Mouse (Mus musculus): ENCODE measurements around the gene Gorasp2.

Gorasp2 gene

GRCm38 (mm10) chr2:70660887-70661714 lies at the start of gene Gorasp2:
Gorasp2 (plus strand) TSS chr2:70661576.
- DNase-seq, result peak; percentile 98

GRCm38 (mm10) chr2:70614745-70615351 lies 46.5 kb upstream of the Gorasp2 start:
- no peak for DNase-seq

- DNase-seq, result no peak
These were observed 45.3 kb upstream of the Gorasp2 start for GRCm38 (mm10) chr2:70616076-70616475.

GRCm38 (mm10) chr2:70616617-70617016 lies 44.8 kb upstream of the Gorasp2 start:
- no peak for DNase-seq

- no peak for DNase-seq
These were observed 42.0 kb upstream of the Gorasp2 start for GRCm38 (mm10) chr2:70619232-70619835.

GRCm38 (mm10) chr2:70620225-70620624 lies 41.2 kb upstream of the Gorasp2 start:
- DNase-seq, result peak; percentile 73

GRCm38 (mm10) chr2:70622244-70622643 lies 39.1 kb upstream of the Gorasp2 start:
- DNase-seq, result no peak

GRCm38 (mm10) chr2:70625761-70626160 lies 35.6 kb upstream of the Gorasp2 start:
- DNase-seq, result no peak

GRCm38 (mm10) chr2:70628397-70628796 lies 33.0 kb upstream of the Gorasp2 start:
- no peak for DNase-seq

- peak; percentile 18 for DNase-seq
These were observed 32.0 kb upstream of the Gorasp2 start for GRCm38 (mm10) chr2:70629339-70629761.

GRCm38 (mm10) chr2:70629921-70630320 lies 31.5 kb upstream of the Gorasp2 start:
- no peak for DNase-seq

GRCm38 (mm10) chr2:70631321-70631720 lies 30.1 kb upstream of the Gorasp2 start:
- no peak for DNase-seq

GRCm38 (mm10) chr2:70632412-70632811 lies 29.0 kb upstream of the Gorasp2 start:
- DNase-seq, result no peak

GRCm38 (mm10) chr2:70634028-70634690 lies 27.2 kb upstream of the Gorasp2 start:
- DNase-seq, result no peak

GRCm38 (mm10) chr2:70640968-70641367 lies 20.4 kb upstream of the Gorasp2 start:
- no peak for DNase-seq

GRCm38 (mm10) chr2:70642971-70643565 lies 18.3 kb upstream of the Gorasp2 start:
- DNase-seq, result no peak

GRCm38 (mm10) chr2:70645266-70645780 lies 16.1 kb upstream of the Gorasp2 start:
- no peak for DNase-seq

- DNase-seq, result no peak
These were observed 13.7 kb upstream of the Gorasp2 start for GRCm38 (mm10) chr2:70647681-70648080.

GRCm38 (mm10) chr2:70648271-70648670 lies 13.1 kb upstream of the Gorasp2 start:
- no peak for DNase-seq

GRCm38 (mm10) chr2:70649471-70649870 lies 11.9 kb upstream of the Gorasp2 start:
- no peak for DNase-seq

- no peak for DNase-seq
These were observed 9.6 kb upstream of the Gorasp2 start for GRCm38 (mm10) chr2:70651820-70652219.

- no peak for DNase-seq
These were observed 4.3 kb upstream of the Gorasp2 start for GRCm38 (mm10) chr2:70657083-70657482.
